Mouse (Mus musculus) heart, postnatal 0 days (tissue): Measurements from ENCODE around the gene Sec14l2. TPM values are rescaled to one million over a fixed set of nuclear protein-coding genes. Genes with fewer than 3 reads are reported as not detected.

Experiments used
- ATAC-seq: fragments of 200-750 bp; cut with Nextera tagmentation; 2 replicates; pipeline ENCODE4 v1.8.0; 2017; ENCODE audit warnings: low read depth, moderate number of reproducible peaks, moderate library complexity; ENCODE audit not compliant: insufficient read depth
- DNase-seq: peaks from one replicate; pipeline ENCODE4 v3.0.0-alpha.2; 2016; ENCODE audit warnings: low spot score
- H3K27ac ChIP-seq: fragments of 300-500 bp; sonication (generic); 2 replicates; pipeline ENCODE4 v1.5.1; 2014; ENCODE audit warnings: low read depth, mild to moderate bottlenecking
- H3K27me3 ChIP-seq: fragments of 300-500 bp; sonication (generic); 2 replicates; pipeline ENCODE4 v1.6.1; 2014; ENCODE audit warnings: low read length, mixed read lengths; ENCODE audit not compliant: control insufficient read depth, insufficient read depth
- H3K36me3 ChIP-seq: fragments of 300-500 bp; sonication (generic); replicated peaks from 2 replicates; pipeline ENCODE4 v1.6.1; 2014; ENCODE audit warnings: low read length, mixed read lengths; ENCODE audit not compliant: control insufficient read depth, insufficient read depth
- H3K4me1 ChIP-seq: fragments of 300-500 bp; sonication (generic); 2 replicates; pipeline ENCODE4 v1.6.1; 2014; ENCODE audit warnings: antibody characterized with exemption; ENCODE audit not compliant: control insufficient read depth, insufficient read depth
- H3K4me2 ChIP-seq: fragments of 300-500 bp; sonication (generic); 2 replicates; pipeline ENCODE4 v1.6.1; 2014; ENCODE audit warnings: low read depth, mild to moderate bottlenecking, low read length, moderate library complexity
- H3K4me3 ChIP-seq: fragments of 300-500 bp; sonication (generic); 2 replicates; pipeline ENCODE4 v1.5.1; 2014; ENCODE audit warnings: low read depth, low read length
- H3K9ac ChIP-seq: fragments of 300-500 bp; sonication (generic); replicated peaks from 2 replicates; pipeline ENCODE4 v1.6.1; 2014; ENCODE audit warnings: low read depth, low read length, mixed read lengths
- H3K9me3 ChIP-seq: fragments of 300-500 bp; sonication (generic); replicated peaks from 2 replicates; pipeline ENCODE4 v1.6.1; 2016; ENCODE audit warnings: low read length; ENCODE audit not compliant: control insufficient read depth
- CTCF ChIP-seq: IDR thresholded peaks from 2 replicates; pipeline ENCODE4 v1.5.1; 2016; ENCODE audit warnings: antibody characterized with exemption, control low read depth, low read depth
- EP300 ChIP-seq: IDR thresholded peaks from 2 replicates; pipeline ENCODE4 v1.6.1; 2016; ENCODE audit warnings: antibody characterized with exemption, low read depth
- WGBS: fragments of 180-500 bp; shearing (Covaris S2); extraction: QIAGEN DNeasy Blood & Tissue Kit; methylation state at CpG from one replicate; pipeline ENCODE4 v1.1.7; 2014; 5-methylcytosine and 5-hydroxymethylcytosine counted together
- polyA plus RNA-seq: library from polyadenylated mRNA; unstranded; fragments of >200 nt; fragmentation: Nextera tagmentation; extraction: Ambion mirVana; gene quantifications from 2 replicates; pipeline ENCODE4 v1.2.1, GENCODE M21; 2015
- total RNA-seq: library from RNA; depleted of rRNA; stranded (reverse); fragments of >200 nt; gene quantifications from 2 replicates; pipeline ENCODE4 v1.2.3, GENCODE M21; 2014; ENCODE audit warnings: low replicate concordance

Gene Sec14l2
- total and polyA plus RNA-seq, 2 experiments from 2014 or later: 0.27 to 0.49 TPM

GRCm38 (mm10) chr11:4159808-4160708 lies 36.8 kb upstream of the Sec14l2 start, which contains the start of the genes Ccdc157 and Sf3a1:
Ccdc157 (minus strand) TSS chr11:4160293.
Sf3a1 (plus strand) TSS chr11:4160350.
- Histone ChIP-seq H3K27me3 (no peaks in the 10 kb centered on the region), H3K4me3 (peak within 1 kb of the TSS; percentile 77), H3K36me3 (peaks cover 39% of the 10 kb centered on the region), H3K27ac (peak within 1 kb of the TSS; percentile 94), H3K4me1 (peaks cover 21% of the 10 kb centered on the region), H3K9ac (peak within 1 kb of the TSS; percentile 77), H3K4me2 (peak within 1 kb of the TSS; percentile 80), H3K9me3 (no peaks in the 10 kb centered on the region)
- peak; percentile 99 for ATAC-seq
- peak; percentile 94 for DNase-seq
- 2% methylated on average over 54 of the region's 54 CpGs for WGBS
- TF ChIP-seq CTCF (no peak), EP300 (no peak)

DNA sequence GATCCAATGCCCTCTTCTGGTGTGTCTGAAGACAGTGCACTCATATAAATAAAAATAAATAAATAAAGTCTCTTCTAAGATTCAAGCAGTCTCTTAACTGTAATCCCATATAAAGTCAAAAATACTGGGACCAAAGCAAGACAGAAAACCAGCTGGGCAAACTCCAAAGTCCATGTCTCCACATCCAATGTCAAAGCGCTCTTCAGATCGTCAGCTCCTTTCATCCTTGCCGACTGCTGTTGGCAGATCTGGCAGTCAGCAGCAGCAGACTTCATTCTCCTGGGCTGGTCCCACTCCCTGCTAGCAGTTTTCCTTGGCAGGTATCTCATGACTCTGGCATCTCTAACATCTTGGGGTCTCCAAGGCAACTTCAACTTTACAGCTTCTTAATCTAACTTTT lies 35.5 kb upstream of the Sec14l2 start:
- H3K27ac ChIP-seq: no peak overlapping the region
- no peak overlapping the region for H3K4me3 ChIP-seq
- ATAC-seq (no peak), DNase-seq (no peak)
- H3K27me3 ChIP-seq: no peaks in the 10 kb centered on the region
- peaks cover 25% of the 10 kb centered on the region for H3K36me3 ChIP-seq
- TF ChIP-seq EP300 (no peak), CTCF (no peak)
- H3K4me2 ChIP-seq: no peak overlapping the region
- no peaks in the 10 kb centered on the region for H3K9me3 ChIP-seq
- peaks cover 21% of the 10 kb centered on the region for H3K4me1 ChIP-seq
- WGBS: 61% methylated on average over 3 of the region's 3 CpGs
- H3K9ac ChIP-seq: no peak overlapping the region

GRCm38 (mm10) chr11:4155641-4156040 lies 32.4 kb upstream of the Sec14l2 start:
- Histone ChIP-seq H3K4me1 (peaks cover 11% of the 10 kb centered on the region), H3K36me3 (no peaks in the 10 kb centered on the region), H3K4me2 (no peak overlapping the region), H3K27me3 (no peaks in the 10 kb centered on the region), H3K27ac (no peak overlapping the region), H3K4me3 (no peak overlapping the region), H3K9ac (no peak overlapping the region), H3K9me3 (no peaks in the 10 kb centered on the region)
- no peak for ATAC-seq
- 58% methylated on average over 5 of the region's 5 CpGs for WGBS
- no peak for DNase-seq
- no peak for TF ChIP-seq CTCF

- TF ChIP-seq EP300 (no peak), CTCF (no peak)
- H3K4me2 ChIP-seq: no peak overlapping the region
- no peak overlapping the region for H3K4me3 ChIP-seq
- H3K4me1 ChIP-seq: no peaks in the 10 kb centered on the region
- no peak for ATAC-seq
- H3K27ac ChIP-seq: no peak overlapping the region
- WGBS: 78% methylated on average over 7 of the region's 7 CpGs
- H3K9ac ChIP-seq: no peak overlapping the region
- no peaks in the 10 kb centered on the region for H3K9me3 ChIP-seq
- no peaks in the 10 kb centered on the region for H3K27me3 ChIP-seq
- no peaks in the 10 kb centered on the region for H3K36me3 ChIP-seq
- no peak for DNase-seq
Observed at GRCm38 (mm10) chr11:4153694-4154093, 30.5 kb upstream of the Sec14l2 start.

- no peak for ATAC-seq
- WGBS: 83% methylated on average over 6 of the region's 6 CpGs
- no peak for TF ChIP-seq EP300
- no peak for TF ChIP-seq CTCF
Observed at GRCm38 (mm10) chr11:4149886-4150285, 26.7 kb upstream of the Sec14l2 start.

More at GRCm38 (mm10) chr11:4149886-4150285, 26.7 kb upstream of the Sec14l2 start:
- Histone ChIP-seq H3K4me3 (no peak overlapping the region), H3K9ac (no peak overlapping the region), H3K36me3 (no peaks in the 10 kb centered on the region), H3K27me3 (no peaks in the 10 kb centered on the region), H3K4me2 (no peak overlapping the region), H3K9me3 (no peaks in the 10 kb centered on the region), H3K27ac (no peak overlapping the region), H3K4me1 (no peaks in the 10 kb centered on the region)
- DNase-seq: no peak
